Mouse (Mus musculus) kidney, postnatal 0 days (tissue): ENCODE results near the gene Thumpd3. TPM values are rescaled to one million over a fixed set of nuclear protein-coding genes. Genes with fewer than 3 reads are reported as not detected.

ENCODE experiments used
- ATAC-seq: fragments of 200-750 bp; cut with Nextera tagmentation; replicated peaks from 2 replicates; pipeline ENCODE4 v1.8.0; 2017; ENCODE audit warnings: low read depth, moderate number of reproducible peaks, moderate TSS enrichment, moderate library complexity; ENCODE audit not compliant: low FRiP score
- DNase-seq: peaks from one replicate; pipeline ENCODE4 v3.0.0-alpha.2; 2016; ENCODE audit warnings: low spot score
- H3K27ac ChIP-seq: fragments of 300-500 bp; sonication (generic); 2 replicates; pipeline ENCODE4 v1.5.1; 2014; ENCODE audit warnings: mild to moderate bottlenecking
- H3K27me3 ChIP-seq: fragments of 300-500 bp; sonication (generic); 2 replicates; pipeline ENCODE4 v1.6.1; 2014; ENCODE audit warnings: low read length, mixed read lengths; ENCODE audit not compliant: insufficient read depth
- H3K36me3 ChIP-seq: fragments of 300-500 bp; sonication (generic); 2 replicates; pipeline ENCODE4 v1.6.1; 2014; ENCODE audit warnings: low read length, mixed read lengths; ENCODE audit not compliant: insufficient read depth
- H3K4me1 ChIP-seq: fragments of 300-500 bp; sonication (generic); replicated peaks from 2 replicates; pipeline ENCODE4 v1.6.1; 2014; ENCODE audit warnings: antibody characterized with exemption, low read length, mixed read lengths; ENCODE audit not compliant: insufficient read depth
- H3K4me2 ChIP-seq: fragments of 300-500 bp; sonication (generic); 2 replicates; pipeline ENCODE4 v1.6.1; 2014; ENCODE audit warnings: mild to moderate bottlenecking, low read length, moderate library complexity, mixed read lengths
- H3K4me3 ChIP-seq: fragments of 300-500 bp; sonication (generic); replicated peaks from 2 replicates; pipeline ENCODE4 v1.5.1; 2014; ENCODE audit warnings: low read depth, low read length
- H3K9ac ChIP-seq: fragments of 300-500 bp; sonication (generic); 2 replicates; pipeline ENCODE4 v1.6.1; 2014; ENCODE audit warnings: low read depth, low read length
- H3K9me3 ChIP-seq: fragments of 300-500 bp; sonication (generic); replicated peaks from 2 replicates; pipeline ENCODE4 v1.6.1; 2016; ENCODE audit warnings: low read length, inconsistent platforms, mixed read lengths
- CTCF ChIP-seq: IDR thresholded peaks from 2 replicates; pipeline ENCODE4 v1.5.1; 2016; ENCODE audit warnings: antibody characterized with exemption, low read depth, mild to moderate bottlenecking, moderate library complexity
- WGBS: fragments of 180-500 bp; shearing (Covaris S2); extraction: QIAGEN DNeasy Blood & Tissue Kit; methylation state at CpG from one replicate; pipeline ENCODE4 v1.1.7; 2014; 5-methylcytosine and 5-hydroxymethylcytosine counted together
- polyA plus RNA-seq: library from polyadenylated mRNA; unstranded; fragments of >200 nt; fragmentation: Nextera tagmentation; extraction: Ambion mirVana; gene quantifications from 2 replicates; pipeline ENCODE4 v1.2.1, GENCODE M21; 2015

Thumpd3 gene
- polyA plus RNA-seq, 1 experiment from 2014 or later: 41.5 TPM

- Histone ChIP-seq H3K9me3 (no peaks in the 10 kb centered on the region), H3K9ac (no peak overlapping the region), H3K36me3 (no peaks in the 10 kb centered on the region), H3K4me2 (no peak overlapping the region), H3K27ac (no peak overlapping the region), H3K4me1 (no peaks in the 10 kb centered on the region), H3K4me3 (no peak overlapping the region), H3K27me3 (no peaks in the 10 kb centered on the region)
- DNase-seq (no peak), ATAC-seq (no peak)
- 68% methylated on average over 3 of the region's 3 CpGs for WGBS
- no peak for TF ChIP-seq CTCF
Measured at GRCm38 (mm10) chr6:113093206-113093605, 47.2 kb downstream of the Thumpd3 start.

GRCm38 (mm10) chr6:113095547-113095946 is 49.5 kb downstream of the Thumpd3 start:
- ATAC-seq (no peak), DNase-seq (no peak)
- no peak overlapping the region for H3K9ac ChIP-seq
- no peak for TF ChIP-seq CTCF
- no peaks in the 10 kb centered on the region for H3K27me3 ChIP-seq
- 87% methylated on average over 1 of the region's 1 CpGs for WGBS
- no peak overlapping the region for H3K4me3 ChIP-seq
- H3K27ac ChIP-seq: no peak overlapping the region
- no peaks in the 10 kb centered on the region for H3K4me1 ChIP-seq
- no peaks in the 10 kb centered on the region for H3K9me3 ChIP-seq
- no peak overlapping the region for H3K4me2 ChIP-seq
- H3K36me3 ChIP-seq: no peaks in the 10 kb centered on the region

GRCm38 (mm10) chr6:113097662-113098061 is 51.6 kb downstream of the Thumpd3 start:
- no peak overlapping the region for H3K4me2 ChIP-seq
- H3K9me3 ChIP-seq: no peaks in the 10 kb centered on the region
- ATAC-seq (no peak), DNase-seq (no peak)
- 83% methylated on average over 5 of the region's 5 CpGs for WGBS
- no peaks in the 10 kb centered on the region for H3K36me3 ChIP-seq
- H3K9ac ChIP-seq: no peak overlapping the region
- no peak overlapping the region for H3K4me3 ChIP-seq
- no peak overlapping the region for H3K27ac ChIP-seq
- 0 out of 2 replicates have a peak, but pooled peaks cover 3% of the 10 kb centered on the region for H3K4me1 ChIP-seq
- TF ChIP-seq CTCF: no peak
- H3K27me3 ChIP-seq: no peaks in the 10 kb centered on the region

GRCm38 (mm10) chr6:113099640-113100289 is 53.7 kb downstream of the Thumpd3 start:
- peak overlapping the region; percentile 74 for H3K27ac ChIP-seq
- H3K36me3 ChIP-seq: no peaks in the 10 kb centered on the region
- 0 out of 2 replicates have a peak, but pooled peaks cover 3% of the 10 kb centered on the region for H3K4me1 ChIP-seq
- H3K27me3 ChIP-seq: no peaks in the 10 kb centered on the region
- peak; percentile 91 for DNase-seq
- no peaks in the 10 kb centered on the region for H3K9me3 ChIP-seq
- no peak for TF ChIP-seq CTCF
- peak overlapping the region; percentile 24; the same call in 1 of the 2 replicates for H3K9ac ChIP-seq
- H3K4me3 ChIP-seq: no peak overlapping the region
- ATAC-seq: peak; percentile 89
- 19% methylated on average over 5 of the region's 5 CpGs for WGBS
- peak overlapping the region; percentile 26; the same call in 1 of the 2 replicates for H3K4me2 ChIP-seq

DNA sequence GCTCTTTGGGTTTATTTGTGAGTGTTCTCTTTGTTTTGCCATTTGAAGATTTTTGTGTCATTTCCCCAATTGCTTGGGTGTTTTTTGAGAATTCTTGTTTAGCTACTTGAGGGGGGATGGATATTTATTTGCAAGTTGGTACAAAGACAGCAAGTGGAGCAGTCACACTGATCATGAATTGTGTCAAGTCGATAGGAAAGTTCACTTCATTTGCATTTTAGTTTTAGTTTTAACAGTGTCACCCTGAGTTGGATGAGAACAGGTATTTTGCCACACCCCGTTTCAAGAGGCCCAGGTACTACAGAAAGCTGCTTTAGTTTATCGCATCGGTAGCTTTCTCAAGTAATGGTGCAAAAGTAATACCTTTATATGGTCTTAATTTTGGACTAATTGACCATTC is 56.5 kb downstream of the Thumpd3 start:
- ATAC-seq (no peak), DNase-seq (no peak)
- no peaks in the 10 kb centered on the region for H3K9me3 ChIP-seq
- H3K27me3 ChIP-seq: no peaks in the 10 kb centered on the region
- H3K4me2 ChIP-seq: no peak overlapping the region
- no peak overlapping the region for H3K4me3 ChIP-seq
- H3K9ac ChIP-seq: no peak overlapping the region
- no peaks in the 10 kb centered on the region for H3K36me3 ChIP-seq
- whole genome bisulfite sequencing: 70% methylated on average over 4 of the region's 4 CpGs
- 0 out of 2 replicates have a peak, but pooled peaks cover 3% of the 10 kb centered on the region for H3K4me1 ChIP-seq
- TF ChIP-seq CTCF: no peak
- no peak overlapping the region for H3K27ac ChIP-seq

DNA sequence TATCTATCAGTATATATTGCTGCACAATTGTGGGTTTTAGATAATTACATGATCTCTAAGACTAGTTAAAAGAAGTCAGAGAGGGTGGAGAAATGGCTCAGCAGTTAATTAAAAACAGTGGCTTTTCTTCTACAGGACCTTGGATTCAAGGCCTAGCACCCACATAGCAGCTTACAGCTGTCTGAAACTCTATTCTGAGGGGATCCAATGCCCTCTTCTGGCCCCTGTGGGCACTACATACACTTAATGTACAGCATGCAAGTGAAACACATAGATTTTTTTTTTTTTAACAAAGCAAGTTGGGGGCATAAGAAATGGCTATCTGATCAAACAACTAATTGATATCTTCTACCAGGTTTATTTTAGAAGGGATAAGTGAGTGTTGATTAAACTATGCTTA is 57.7 kb downstream of the Thumpd3 start:
- Histone ChIP-seq H3K9me3 (no peaks in the 10 kb centered on the region), H3K9ac (no peak overlapping the region), H3K27me3 (no peaks in the 10 kb centered on the region), H3K4me1 (0 out of 2 replicates have a peak, but pooled peaks cover 3% of the 10 kb centered on the region), H3K4me2 (no peak overlapping the region), H3K27ac (no peak overlapping the region), H3K4me3 (no peak overlapping the region), H3K36me3 (no peaks in the 10 kb centered on the region)
- peak; percentile 74 for TF ChIP-seq CTCF
- ATAC-seq: 0 out of 2 replicates have a peak, but pooled peaks have one; percentile 46
- peak; percentile 74 for DNase-seq
